In genomic region chr16:22602399-22602798, GRCm38 (mm10) we compare ENCODE assay signal across 13 mouse cellular contexts. TPM values are rescaled to one million over a fixed set of nuclear protein-coding genes. Genes with fewer than 3 reads are reported as not detected.
A peak's percentile ranks its signal among the peaks of the same experiment; 100 is the strongest.
DNase-seq lines count a peak whose midpoint lies in the region.
"Had no signal": no experiment of that assay in that cellular context is flagged by ENCODE, and none has a peak within 500 bp of the region (broad histone marks: within the 10 kb centered on the region; RNA-seq: fewer than 3 reads in every experiment).

No protein-coding gene starts in this region.

- 30% methylated on average over 9 of the region's 9 CpGs for WGBS in large intestine, adult 2 months

- intact Hi-C loops in left cerebral cortex, postnatal 25 days (cut with DNase I): no loop called here

- DNase-seq in left cerebral cortex, adult 11 months (ENCODE audit: low spot score): peak; percentile 11
- no peak for DNase-seq in left cerebral cortex, postnatal 25 days (ENCODE audit: low spot score in 2 of 2)
- peak; percentile 15 to 17 for DNase-seq in urinary bladder, postnatal 36 days (ENCODE audit: low spot score in 2 of 2)
- DNase-seq in urinary bladder, postnatal 25 days (ENCODE audit: low spot score): no peak
- peak; percentile 96 for DNase-seq in large intestine, adult 2 months (ENCODE audit: low read depth, low spot score)
- DNase-seq in kidney, adult 18-20 months: no peak
- DNase-seq in spleen, adult 18-20 months: no peak
- DNase-seq: adrenal gland, postnatal 10 days; cerebellum, adult 11 months; cerebellum, postnatal 14 days; heart, postnatal 10 days; right cerebral cortex, postnatal 25 days; thymus, postnatal 36 days had no signal

RNA-seq across cellular contexts. Expression of gene Dgkg, which starts 54.6 kb away (rescaled TPM):
- 10 to 100 TPM; 47.4 to 54.7 TPM for total RNA-seq in left cerebral cortex, postnatal 25 days (2021)
- 0.31 and 0.71 TPM in 2 replicates for polyA plus RNA-seq in large intestine, adult 2 months (2012; rRNA removed)

Comparison
In these comparisons a context has a peak if more than half of its experiments do, and no peak if none do; other contexts are left out.
1. DNase-seq: peak in left cerebral cortex, adult 11 months (single experiment), urinary bladder, postnatal 36 days (2 of 2) and large intestine, adult 2 months (single experiment); none in left cerebral cortex, postnatal 25 days (0 of 2), urinary bladder, postnatal 25 days (single experiment), kidney, adult 18-20 months (single experiment) and spleen, adult 18-20 months (0 of 2).